Mouse (Mus musculus): ENCODE measurements around the gene Cma2.

Gene Cma2

DNA sequence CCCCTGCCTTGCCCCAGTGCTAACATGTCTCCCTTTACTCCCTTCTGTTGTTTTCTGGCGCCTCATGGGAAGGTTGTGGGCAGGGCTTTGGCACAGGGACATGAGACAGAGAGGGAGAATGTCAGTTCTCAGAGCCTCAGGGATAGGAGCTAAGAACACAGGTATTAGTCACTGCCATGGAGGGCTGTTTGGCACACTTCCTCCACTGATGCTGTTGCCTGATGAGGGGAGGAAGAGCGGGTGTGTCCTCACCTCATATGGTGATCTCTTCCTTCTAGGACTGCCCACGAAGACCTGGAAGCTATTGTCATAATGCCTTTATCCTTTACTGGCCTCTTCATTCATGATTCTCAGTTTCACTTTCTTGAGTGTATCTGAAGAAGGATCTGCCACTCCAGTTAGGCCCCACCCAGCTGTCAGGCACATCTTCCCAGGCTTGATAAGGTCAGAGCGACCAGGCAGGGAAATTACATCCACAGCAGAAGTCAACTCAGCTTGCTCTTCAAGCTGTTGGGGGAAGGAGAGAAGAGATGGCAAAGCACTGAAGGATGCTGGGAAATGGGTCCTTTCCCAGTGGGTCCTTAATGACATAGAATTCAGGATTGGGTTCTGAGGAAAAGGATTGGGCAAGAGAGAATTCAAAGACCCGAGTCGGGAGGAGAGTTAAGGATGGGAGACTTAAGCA is at the start of gene Cma2:
Gene Cma2 (plus strand): TSS at position 635 of the 685 bp plus-strand sequence.
- no peaks in the 10 kb centered on the region for H3K36me3 ChIP-seq (ENCODE audit: control insufficient read depth, insufficient read depth, low read length, poor library complexity, severe bottlenecking)
- H3K27me3 ChIP-seq (ENCODE audit: control insufficient read depth, insufficient read depth, low read length, poor library complexity, severe bottlenecking): no peaks in the 10 kb centered on the region
- DNase-seq (ENCODE audit: low read depth, low spot score): no peak

GRCm38 (mm10) chr14:55905518-55905917 is 45.3 kb upstream of the Cma2 start:
- peak; percentile 35 for DNase-seq (ENCODE audit: low read depth, low spot score)
- no peaks in the 10 kb centered on the region for H3K36me3 ChIP-seq (ENCODE audit: control insufficient read depth, insufficient read depth, low read length, poor library complexity, severe bottlenecking)
- no peaks in the 10 kb centered on the region for H3K27me3 ChIP-seq (ENCODE audit: control insufficient read depth, insufficient read depth, low read length, poor library complexity, severe bottlenecking)

DNA sequence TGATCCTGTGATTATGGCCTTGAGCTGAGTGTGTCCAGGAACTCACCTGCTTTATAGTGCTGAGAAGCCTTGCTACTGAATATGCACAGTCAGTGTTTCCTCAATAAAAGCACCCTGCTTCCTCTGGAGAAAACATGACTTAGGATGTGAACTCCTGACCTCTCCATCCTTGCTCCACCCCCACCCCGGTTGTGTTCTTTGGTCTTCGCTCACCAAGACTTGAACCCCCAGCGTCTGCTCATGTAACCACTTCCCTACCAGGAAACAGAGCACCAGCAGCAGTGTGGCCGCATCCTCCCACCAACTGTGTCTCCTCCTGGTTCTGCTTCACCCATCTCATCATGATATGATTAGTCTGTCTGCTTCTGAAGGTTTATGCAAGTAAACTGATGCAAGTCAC is 37.4 kb upstream of the Cma2 start:
- Histone ChIP-seq H3K36me3 (ENCODE audit: control insufficient read depth, insufficient read depth, low read length, poor library complexity, severe bottlenecking) (no peaks in the 10 kb centered on the region), H3K27me3 (ENCODE audit: control insufficient read depth, insufficient read depth, low read length, poor library complexity, severe bottlenecking) (no peaks in the 10 kb centered on the region)
- DNase-seq (ENCODE audit: low read depth, low spot score): no peak

DNA sequence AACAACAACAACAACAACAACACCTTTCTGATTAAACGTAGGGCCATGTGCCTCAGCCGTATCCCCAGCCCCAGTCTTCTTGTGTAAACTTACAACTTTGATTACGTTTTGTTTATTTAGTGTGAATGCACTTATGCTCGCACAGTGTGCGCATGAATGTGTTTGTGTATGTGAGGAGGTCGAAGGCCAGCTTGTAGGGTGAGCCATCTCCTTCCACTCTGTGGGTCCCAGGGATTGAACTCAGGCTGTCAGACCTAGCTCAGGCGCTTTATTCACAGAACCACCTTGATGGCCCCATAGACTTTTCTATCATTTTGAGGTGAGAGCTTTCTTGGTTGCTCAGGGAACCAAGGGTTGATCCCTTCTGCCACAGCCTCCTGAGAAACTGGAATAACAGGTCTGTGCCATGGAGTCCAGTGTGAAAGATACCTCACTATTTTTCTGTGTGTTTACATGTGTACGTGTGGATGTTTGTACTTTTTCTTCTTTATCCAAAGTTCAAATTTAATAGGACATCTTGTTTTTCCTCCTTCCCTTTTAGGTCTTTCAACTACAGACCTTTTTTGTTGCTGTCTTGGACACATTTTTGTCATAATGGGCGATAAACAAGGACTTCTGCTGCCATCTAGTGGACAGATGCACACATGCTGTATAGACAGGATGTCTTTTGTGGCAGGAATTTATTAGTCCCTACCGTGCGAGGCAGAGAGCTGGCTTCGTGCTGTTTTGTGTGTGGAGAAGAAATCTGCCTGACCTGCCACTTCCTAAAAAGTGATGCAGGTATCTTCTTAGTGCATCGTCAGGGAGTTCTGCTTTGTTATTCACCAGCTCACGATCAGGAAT is 32.3 kb upstream of the Cma2 start:
- DNase-seq (ENCODE audit: low read depth, low spot score): peak; percentile 93
- H3K36me3 ChIP-seq (ENCODE audit: control insufficient read depth, insufficient read depth, low read length, poor library complexity, severe bottlenecking): no peaks in the 10 kb centered on the region

DNA sequence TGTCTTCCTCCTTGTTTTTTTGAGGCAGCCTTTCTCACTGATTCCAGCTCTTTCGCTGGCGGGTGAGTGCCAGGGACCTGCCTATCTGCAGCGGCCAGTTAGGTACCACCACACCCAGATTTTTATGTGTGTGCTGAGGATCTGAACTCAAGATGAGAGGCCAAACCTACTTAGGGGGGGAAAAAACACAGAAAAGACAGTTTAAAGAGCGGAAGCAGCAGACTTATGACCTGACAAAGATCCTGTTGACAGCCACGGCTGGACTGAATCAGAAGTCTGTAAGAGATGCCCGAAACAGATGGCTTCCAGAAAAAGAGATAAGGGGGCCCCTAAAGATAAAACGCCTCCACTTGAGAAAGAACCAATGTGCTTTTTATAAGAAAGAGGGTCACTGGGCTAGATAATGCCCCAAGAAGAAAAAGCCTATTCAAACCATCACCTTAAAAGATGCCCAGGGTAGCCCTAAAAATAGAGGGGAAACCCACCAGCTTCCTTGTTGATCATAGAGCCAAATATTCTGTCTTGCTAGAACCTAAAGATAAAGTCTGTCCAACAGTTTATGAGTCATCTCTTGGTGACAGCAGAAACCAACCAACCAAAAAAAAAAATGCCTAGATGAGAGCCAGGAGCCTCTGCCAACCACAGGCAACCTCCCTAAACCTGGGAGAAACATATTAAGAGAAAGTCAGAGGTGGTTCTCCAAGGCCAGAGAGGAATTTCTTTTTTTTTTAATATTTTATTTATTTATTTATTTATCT is 28.1 kb upstream of the Cma2 start:
- H3K27me3 ChIP-seq (ENCODE audit: control insufficient read depth, insufficient read depth, low read length, poor library complexity, severe bottlenecking): no peaks in the 10 kb centered on the region
- no peak for DNase-seq (ENCODE audit: low read depth, low spot score)
- H3K36me3 ChIP-seq (ENCODE audit: control insufficient read depth, insufficient read depth, low read length, poor library complexity, severe bottlenecking): no peaks in the 10 kb centered on the region

More for the DNA sequence above, 32.3 kb upstream of the Cma2 start:
- H3K27me3 ChIP-seq (ENCODE audit: control insufficient read depth, insufficient read depth, low read length, poor library complexity, severe bottlenecking): no peaks in the 10 kb centered on the region

- H3K27me3 ChIP-seq (ENCODE audit: control insufficient read depth, insufficient read depth, low read length, poor library complexity, severe bottlenecking): no peaks in the 10 kb centered on the region
- no peak for DNase-seq (ENCODE audit: low read depth, low spot score)
- no peaks in the 10 kb centered on the region for H3K36me3 ChIP-seq (ENCODE audit: control insufficient read depth, insufficient read depth, low read length, poor library complexity, severe bottlenecking)
Measured at GRCm38 (mm10) chr14:55926847-55927246, 23.9 kb upstream of the Cma2 start.

DNA sequence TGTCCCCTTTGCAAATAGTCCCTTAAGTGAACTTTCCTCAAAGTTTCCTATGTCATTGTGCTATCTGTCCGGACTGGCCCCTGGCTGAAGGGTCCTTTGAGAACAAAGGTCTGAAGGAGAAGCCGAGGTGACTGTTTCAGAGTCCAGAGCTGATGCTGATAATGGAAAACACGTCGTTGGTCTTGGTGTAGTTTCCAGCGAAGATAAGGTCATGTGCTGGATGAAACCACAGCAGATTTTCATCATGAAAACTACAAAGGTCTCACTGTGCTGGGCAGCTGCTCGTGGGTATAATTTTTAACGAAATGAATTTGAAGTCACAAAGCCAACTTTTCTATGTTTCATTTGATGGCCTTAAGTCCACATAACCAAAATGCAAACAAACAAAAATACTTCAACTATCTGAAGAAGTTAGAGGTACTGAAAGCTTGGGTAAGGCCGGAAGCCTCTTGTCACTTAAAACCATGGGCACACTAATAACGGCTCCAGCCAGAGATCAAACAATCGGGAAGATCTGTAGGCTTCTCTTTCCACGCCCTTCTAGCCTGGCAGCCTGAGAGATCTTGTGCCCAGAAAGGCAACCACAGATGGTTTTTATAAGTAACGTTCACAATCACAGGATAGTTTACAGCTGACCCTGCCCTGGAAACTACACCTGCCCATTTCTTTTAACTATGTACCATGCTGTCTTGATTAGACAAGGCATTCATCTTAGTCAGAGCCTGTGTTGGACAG is 21.4 kb upstream of the Cma2 start:
- no peaks in the 10 kb centered on the region for H3K36me3 ChIP-seq (ENCODE audit: control insufficient read depth, insufficient read depth, low read length, poor library complexity, severe bottlenecking)
- no peak for DNase-seq (ENCODE audit: low read depth, low spot score)
- H3K27me3 ChIP-seq (ENCODE audit: control insufficient read depth, insufficient read depth, low read length, poor library complexity, severe bottlenecking): no peaks in the 10 kb centered on the region

DNA sequence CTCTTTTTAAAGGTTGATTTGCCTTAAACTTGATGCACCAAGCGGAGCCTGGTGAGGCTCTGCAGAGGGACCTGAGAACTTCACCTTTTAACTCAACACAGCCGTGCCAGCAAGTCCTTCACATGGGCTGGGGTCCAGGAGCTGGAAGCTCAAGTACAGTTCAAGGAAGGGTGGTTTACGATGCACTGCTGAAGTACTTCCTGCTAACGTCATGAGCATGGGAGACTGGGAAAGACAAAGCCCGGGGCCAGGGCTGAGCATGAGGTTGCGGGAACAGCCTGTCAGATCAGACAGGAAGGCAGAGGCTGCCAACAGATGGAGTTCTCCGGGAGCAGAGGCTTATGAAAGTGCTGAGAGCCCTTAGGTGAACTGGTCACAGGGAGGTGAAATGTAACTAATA is 17.2 kb upstream of the Cma2 start:
- no peaks in the 10 kb centered on the region for H3K27me3 ChIP-seq (ENCODE audit: control insufficient read depth, insufficient read depth, low read length, poor library complexity, severe bottlenecking)
- H3K36me3 ChIP-seq (ENCODE audit: control insufficient read depth, insufficient read depth, low read length, poor library complexity, severe bottlenecking): no peaks in the 10 kb centered on the region
- no peak for DNase-seq (ENCODE audit: low read depth, low spot score)

GRCm38 (mm10) chr14:55940070-55940800 is 10.5 kb upstream of the Cma2 start:
- no peak for DNase-seq (ENCODE audit: low read depth, low spot score)
- no peaks in the 10 kb centered on the region for H3K36me3 ChIP-seq (ENCODE audit: control insufficient read depth, insufficient read depth, low read length, poor library complexity, severe bottlenecking)
- no peaks in the 10 kb centered on the region for H3K27me3 ChIP-seq (ENCODE audit: control insufficient read depth, insufficient read depth, low read length, poor library complexity, severe bottlenecking)

DNA sequence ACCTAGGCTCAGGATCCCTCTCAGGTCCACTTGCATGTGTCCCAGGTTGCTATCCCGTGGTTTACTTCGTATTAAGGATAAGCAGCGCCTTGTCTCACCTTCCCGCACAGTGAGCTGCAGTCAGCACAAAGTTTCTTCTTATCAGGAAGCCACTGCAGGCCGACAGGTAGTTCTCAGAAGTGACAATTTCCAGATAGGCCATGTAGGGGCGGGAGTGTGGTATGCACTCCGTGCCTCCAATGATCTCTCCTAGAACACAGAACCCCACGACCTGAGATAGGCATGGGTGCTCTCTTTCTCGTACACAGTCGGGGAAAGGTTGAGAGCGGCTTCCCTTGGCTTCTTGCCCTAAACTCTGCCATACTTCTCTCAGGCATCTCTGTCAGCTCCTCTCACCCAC is 7.2 kb upstream of the Cma2 start:
- Histone ChIP-seq H3K27me3 (ENCODE audit: control insufficient read depth, insufficient read depth, low read length, poor library complexity, severe bottlenecking) (no peaks in the 10 kb centered on the region), H3K36me3 (ENCODE audit: control insufficient read depth, insufficient read depth, low read length, poor library complexity, severe bottlenecking) (no peaks in the 10 kb centered on the region)
- DNase-seq (ENCODE audit: low read depth, low spot score): no peak

DNA sequence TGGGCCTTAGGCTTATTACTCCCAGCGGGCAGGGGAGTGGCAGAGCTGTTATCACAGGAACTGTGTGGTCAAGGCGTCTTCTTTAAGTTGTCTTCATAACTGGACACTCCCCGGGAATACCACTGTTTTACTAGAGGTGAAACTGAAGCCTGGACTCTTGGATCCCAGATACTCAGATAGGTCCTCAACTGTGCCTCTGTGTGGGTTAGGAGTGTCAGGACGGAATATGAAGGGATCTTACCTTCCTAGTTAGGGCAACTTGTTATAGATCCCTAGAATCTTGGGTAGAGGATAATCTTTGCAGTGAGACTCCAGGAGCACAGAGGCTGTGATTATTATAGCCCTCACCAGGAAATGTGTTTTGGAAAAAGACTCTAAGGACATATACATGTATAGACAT is 6.2 kb upstream of the Cma2 start, which contains the start of gene Cma1:
Gene Cma1 (minus strand): TSS at position 101 of the 400 bp plus-strand sequence.
- no peak for DNase-seq (ENCODE audit: low read depth, low spot score)
- H3K27me3 ChIP-seq (ENCODE audit: control insufficient read depth, insufficient read depth, low read length, poor library complexity, severe bottlenecking): no peaks in the 10 kb centered on the region
- no peaks in the 10 kb centered on the region for H3K36me3 ChIP-seq (ENCODE audit: control insufficient read depth, insufficient read depth, low read length, poor library complexity, severe bottlenecking)

- DNase-seq (ENCODE audit: low read depth, low spot score): no peak
- Histone ChIP-seq H3K36me3 (ENCODE audit: control insufficient read depth, insufficient read depth, low read length, poor library complexity, severe bottlenecking) (no peaks in the 10 kb centered on the region), H3K27me3 (ENCODE audit: control insufficient read depth, insufficient read depth, low read length, poor library complexity, severe bottlenecking) (no peaks in the 10 kb centered on the region)
Measured at GRCm38 (mm10) chr14:55946269-55946969, 4.4 kb upstream of the Cma2 start.

DNA sequence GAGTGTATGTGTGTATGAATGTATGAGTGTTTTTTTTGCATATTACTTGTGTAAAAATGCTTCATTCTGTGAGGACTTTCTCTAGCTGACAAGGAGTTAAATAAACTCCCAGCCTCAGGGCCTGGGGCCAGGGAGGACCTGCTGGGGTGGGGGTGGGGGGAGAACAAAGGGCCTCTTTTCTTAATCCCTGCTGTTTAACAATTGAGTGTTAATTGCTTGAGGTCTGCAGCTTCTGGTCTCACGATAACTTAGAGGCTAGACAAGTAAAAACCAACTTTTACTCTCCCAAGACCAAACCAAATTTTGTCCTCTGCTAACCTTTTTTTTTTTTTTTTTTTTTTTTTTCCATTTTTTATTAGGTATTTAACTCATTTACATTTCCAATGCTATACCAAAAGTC is 12.5 kb downstream of the Cma2 start:
- DNase-seq (ENCODE audit: low read depth, low spot score): no peak
- Histone ChIP-seq H3K36me3 (ENCODE audit: control insufficient read depth, insufficient read depth, low read length, poor library complexity, severe bottlenecking) (no peaks in the 10 kb centered on the region), H3K27me3 (ENCODE audit: control insufficient read depth, insufficient read depth, low read length, poor library complexity, severe bottlenecking) (no peaks in the 10 kb centered on the region)
